ENCODE assay signal across 15 mouse cellular contexts in genomic region chr1:54443641-54444040, GRCm38 (mm10). TPM values are rescaled to one million over a fixed set of nuclear protein-coding genes. Genes with fewer than 3 reads are reported as not detected.
DNase-seq lines count a peak whose midpoint lies in the region; ATAC-seq and TF ChIP-seq lines count a peak whose summit lies in the region.
"Had no signal": no experiment of that assay in that cellular context is flagged by ENCODE, and none has a peak within 500 bp of the region (broad histone marks: within the 10 kb centered on the region; RNA-seq: fewer than 3 reads in every experiment).

No protein-coding gene starts in this region.

- H3K4me2 ChIP-seq in lung, embryonic 14.5 days: no peak overlapping the region
- H3K4me2 ChIP-seq: heart, embryonic 15.5 days; neural tube, embryonic 12.5 days had no signal

- no peak for ATAC-seq in lung, embryonic 14.5 days (ENCODE audit: insufficient read depth)
- peak; percentile 67 for ATAC-seq in megakaryocyte, adult 5-6 weeks (ENCODE audit: poor library complexity, severe bottlenecking)

- no peak overlapping the region for H3K27ac ChIP-seq in lung, embryonic 14.5 days (ENCODE audit: low read depth)
- H3K27ac ChIP-seq: heart, embryonic 15.5 days; limb, embryonic 10.5 days; midbrain, embryonic 10.5 days; neural tube, embryonic 12.5 days had no signal

- no peaks in the 10 kb centered on the region for H3K27me3 ChIP-seq in lung, embryonic 14.5 days (ENCODE audit: insufficient read depth, low read length)
- H3K27me3 ChIP-seq: neural tube, embryonic 12.5 days had no signal

- 56% methylated on average over 7 of the region's 7 CpGs for WGBS in lung, embryonic 14.5 days

- TF ChIP-seq CTCF in lung, embryonic 14.5 days (IDR thresholded peaks at IDR 0.05; ENCODE audit: low read depth): no peak

- no peak overlapping the region for H3K4me3 ChIP-seq in lung, embryonic 14.5 days (ENCODE audit: low read depth, low read length)
- H3K4me3 ChIP-seq: heart, embryonic 15.5 days; limb, embryonic 10.5 days; midbrain, embryonic 10.5 days; neural tube, embryonic 12.5 days had no signal

- H3K9ac ChIP-seq in lung, embryonic 14.5 days: no peak overlapping the region
- H3K9ac ChIP-seq: heart, embryonic 15.5 days; neural tube, embryonic 12.5 days had no signal

- no peaks in the 10 kb centered on the region for H3K4me1 ChIP-seq in lung, embryonic 14.5 days (ENCODE audit: insufficient read depth)
- H3K4me1 ChIP-seq: heart, embryonic 15.5 days; limb, embryonic 10.5 days; neural tube, embryonic 12.5 days had no signal

- H3K9me3 ChIP-seq in lung, embryonic 14.5 days (ENCODE audit: low read depth, low read length): no peaks in the 10 kb centered on the region
- H3K9me3 ChIP-seq: heart, embryonic 15.5 days; limb, embryonic 10.5 days; midbrain, embryonic 10.5 days; neural tube, embryonic 12.5 days had no signal

- no peaks in the 10 kb centered on the region for H3K36me3 ChIP-seq in lung, embryonic 14.5 days (ENCODE audit: insufficient read depth)
- H3K36me3 ChIP-seq: heart, embryonic 15.5 days; limb, embryonic 10.5 days; midbrain, embryonic 10.5 days; neural tube, embryonic 12.5 days had no signal

- DNase-seq in embryo, embryonic 10 days (ENCODE audit: low spot score): peak; percentile 16
- DNase-seq in embryo, embryonic 9.5 days (ENCODE audit: extremely low spot score): no peak
- peak; percentile 26 for DNase-seq in lung, embryonic 14.5 days
- DNase-seq in lung, postnatal 14 days: no peak
- peak; percentile 63 for DNase-seq in ZHBTc4 (ENCODE audit: low read depth, low spot score)
- DNase-seq in cerebellum, adult 11 months: no peak
- no peak for DNase-seq in kidney, adult 11 months
- DNase-seq: adrenal gland, adult 2 months; gastrocnemius, postnatal 10 days; kidney, postnatal 10 days had no signal

RNA-seq across cellular contexts. Expression of gene Gtf3c3, which starts 4.9 kb away (rescaled TPM):
- 28.1 and 28.8 TPM in 2 replicates for polyA plus RNA-seq in lung, embryonic 14.5 days (2014; fragmentation: Nextera tagmentation; extraction: Ambion mirVana)
- total RNA-seq in megakaryocyte, adult 5-6 weeks (2015): 12.6 and 13.8 TPM in 2 replicates
- 15.2 and 20.2 TPM in 2 replicates for total RNA-seq in megakaryocyte, adult 5-6 weeks (2017)

Comparison
In these comparisons a context has a peak if more than half of its experiments do, and no peak if none do; other contexts are left out.
1. DNase-seq: peak in embryo, embryonic 10 days (single experiment), lung, embryonic 14.5 days (single experiment) and ZHBTc4 (single experiment); none in embryo, embryonic 9.5 days (single experiment), lung, postnatal 14 days (single experiment), cerebellum, adult 11 months (single experiment) and kidney, adult 11 months (single experiment).